Mouse (Mus musculus) hindbrain, postnatal 0 days (tissue): Measurements from ENCODE around the gene Hpgd. TPM values are rescaled to one million over a fixed set of nuclear protein-coding genes. Genes with fewer than 3 reads are reported as not detected.

Experiments used
- ATAC-seq: fragments of 200-750 bp; cut with Nextera tagmentation; 2 replicates; pipeline ENCODE4 v1.8.0; 2017; ENCODE audit warnings: mild to moderate bottlenecking, moderate TSS enrichment, moderate library complexity
- DNase-seq: peaks from one replicate; pipeline ENCODE4 v3.0.0-alpha.2; 2015; ENCODE audit warnings: low spot score
- H3K27ac ChIP-seq: fragments of 300-500 bp; sonication (generic); 2 replicates; pipeline ENCODE4 v1.5.1; 2014; ENCODE audit warnings: mild to moderate bottlenecking
- H3K27me3 ChIP-seq: fragments of 300-500 bp; sonication (generic); 2 replicates; pipeline ENCODE4 v1.6.1; 2014; ENCODE audit warnings: low read length, mixed read lengths; ENCODE audit not compliant: insufficient read depth
- H3K36me3 ChIP-seq: fragments of 300-500 bp; sonication (generic); 2 replicates; pipeline ENCODE4 v1.6.1; 2014; ENCODE audit warnings: low read length, mixed read lengths; ENCODE audit not compliant: insufficient read depth
- H3K4me1 ChIP-seq: fragments of 300-500 bp; sonication (generic); 2 replicates; pipeline ENCODE4 v1.6.1; 2014; ENCODE audit warnings: antibody characterized with exemption, low read length, mixed read lengths; ENCODE audit not compliant: insufficient read depth
- H3K4me2 ChIP-seq: fragments of 300-500 bp; sonication (generic); 2 replicates; pipeline ENCODE4 v1.6.1; 2014; ENCODE audit warnings: low read depth, mild to moderate bottlenecking, low read length, moderate library complexity, mixed read lengths
- H3K4me3 ChIP-seq: fragments of 300-500 bp; sonication (generic); 2 replicates; pipeline ENCODE4 v1.5.1; 2014; ENCODE audit warnings: low read length
- H3K9ac ChIP-seq: fragments of 300-500 bp; sonication (generic); replicated peaks from 2 replicates; pipeline ENCODE4 v1.6.1; 2014; ENCODE audit warnings: mild to moderate bottlenecking, low read length, moderate library complexity, mixed read lengths
- H3K9me3 ChIP-seq: fragments of 300-500 bp; sonication (generic); 2 replicates; pipeline ENCODE4 v1.6.1; 2016; ENCODE audit warnings: low read length, mixed read lengths
- CTCF ChIP-seq: IDR thresholded peaks from 2 replicates; pipeline ENCODE4 v1.5.1; 2016; ENCODE audit warnings: antibody characterized with exemption, control low read depth, low read depth
- WGBS: fragments of 180-500 bp; shearing (Covaris S2); extraction: QIAGEN DNeasy Blood & Tissue Kit; methylation state at CpG from one replicate; pipeline ENCODE4 v1.1.7; 2014; 5-methylcytosine and 5-hydroxymethylcytosine counted together
- polyA plus RNA-seq: library from polyadenylated mRNA; unstranded; fragments of >200 nt; fragmentation: Nextera tagmentation; extraction: Ambion mirVana; gene quantifications from 2 replicates; pipeline ENCODE4 v1.2.1, GENCODE M21; 2015
- total RNA-seq: library from RNA; depleted of rRNA; stranded (reverse); fragments of >200 nt; gene quantifications from 2 replicates; pipeline ENCODE4 v1.2.3, GENCODE M21; 2014

The Hpgd gene
- total and polyA plus RNA-seq, 2 experiments from 2014 or later: 3.9 to 4.9 TPM

GRCm38 (mm10) chr8:56343940-56344339 is 49.6 kb downstream of the Hpgd start:
- no peak for DNase-seq

DNA sequence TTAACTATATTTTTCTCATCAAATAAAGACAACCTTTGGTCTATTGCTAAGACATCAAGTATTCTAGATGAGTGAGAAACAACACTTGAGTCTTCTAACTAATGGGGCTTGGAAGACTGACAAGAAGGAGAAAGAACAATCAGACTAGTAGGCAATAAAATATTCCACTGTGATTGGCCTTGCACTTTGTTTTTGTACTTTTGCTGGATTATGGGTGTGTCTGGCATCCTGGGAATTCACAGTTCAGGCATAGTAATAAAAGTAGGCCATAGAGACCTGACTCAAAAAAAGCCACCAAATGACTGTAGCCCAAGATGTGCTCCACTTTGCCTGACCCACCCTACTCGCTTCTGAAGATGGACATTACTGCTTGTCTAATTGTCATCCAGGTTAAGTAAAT is 50.0 kb downstream of the Hpgd start:
- no peak for TF ChIP-seq CTCF
- Histone ChIP-seq H3K27ac (no peak overlapping the region), H3K27me3 (no peaks in the 10 kb centered on the region), H3K9me3 (no peaks in the 10 kb centered on the region), H3K36me3 (no peaks in the 10 kb centered on the region), H3K4me1 (no peaks in the 10 kb centered on the region), H3K4me2 (no peak overlapping the region), H3K9ac (no peak overlapping the region), H3K4me3 (no peak overlapping the region)
- ATAC-seq (no peak), DNase-seq (no peak)
- 75% methylated on average over 1 of the region's 1 CpGs for WGBS

More at GRCm38 (mm10) chr8:56343940-56344339, 49.6 kb downstream of the Hpgd start:
- Histone ChIP-seq H3K27me3 (no peaks in the 10 kb centered on the region), H3K9me3 (no peaks in the 10 kb centered on the region), H3K9ac (no peak overlapping the region), H3K4me1 (no peaks in the 10 kb centered on the region), H3K4me2 (no peak overlapping the region), H3K36me3 (no peaks in the 10 kb centered on the region), H3K27ac (no peak overlapping the region), H3K4me3 (no peak overlapping the region)
- 72% methylated on average over 2 of the region's 2 CpGs for WGBS
- no peak for ATAC-seq
- no peak for TF ChIP-seq CTCF

GRCm38 (mm10) chr8:56345641-56346420 is 51.4 kb downstream of the Hpgd start:
- H3K27me3 ChIP-seq: no peaks in the 10 kb centered on the region
- H3K4me2 ChIP-seq: no peak overlapping the region
- DNase-seq (no peak), ATAC-seq (no peak)
- no peak overlapping the region for H3K9ac ChIP-seq
- H3K4me1 ChIP-seq: no peaks in the 10 kb centered on the region
- TF ChIP-seq CTCF: no peak
- whole genome bisulfite sequencing: 90% methylated on average over 5 of the region's 5 CpGs
- H3K36me3 ChIP-seq: no peaks in the 10 kb centered on the region
- no peaks in the 10 kb centered on the region for H3K9me3 ChIP-seq
- no peak overlapping the region for H3K4me3 ChIP-seq
- no peak overlapping the region for H3K27ac ChIP-seq

- H3K4me2 ChIP-seq: no peak overlapping the region
- H3K27me3 ChIP-seq: no peaks in the 10 kb centered on the region
- WGBS: 88% methylated on average over 2 of the region's 2 CpGs
- no peak for ATAC-seq
- no peak for DNase-seq
- H3K9ac ChIP-seq: no peak overlapping the region
- no peak overlapping the region for H3K27ac ChIP-seq
- no peak for TF ChIP-seq CTCF
- H3K36me3 ChIP-seq: no peaks in the 10 kb centered on the region
- H3K4me3 ChIP-seq: no peak overlapping the region
- no peaks in the 10 kb centered on the region for H3K4me1 ChIP-seq
- no peaks in the 10 kb centered on the region for H3K9me3 ChIP-seq
Observed at GRCm38 (mm10) chr8:56363180-56363579, 68.8 kb downstream of the Hpgd start.
